Mouse (Mus musculus) ovary, postnatal 10 days (tissue): Measurements from ENCODE around the gene Cpa1.

ENCODE experiments used
- DNase-seq: peaks from one replicate; pipeline ENCODE4 v3.0.0; 2022; ENCODE audit warnings: low spot score

Cpa1 gene

GRCm38 (mm10) chr6:30620994-30621393, 18.0 kb upstream of the Cpa1 start:
- DNase-seq = no peak

- DNase-seq = no peak
Measured at GRCm38 (mm10) chr6:30621986-30622389, 17.0 kb upstream of the Cpa1 start.

- DNase-seq = no peak
Measured at GRCm38 (mm10) chr6:30624763-30625162, 14.3 kb upstream of the Cpa1 start.

- DNase-seq = no peak
Measured at GRCm38 (mm10) chr6:30628152-30628551, 10.9 kb upstream of the Cpa1 start.

- DNase-seq = no peak
Measured at GRCm38 (mm10) chr6:30629989-30630388, 9.0 kb upstream of the Cpa1 start.

GRCm38 (mm10) chr6:30635361-30635862, 3.6 kb upstream of the Cpa1 start:
- DNase-seq = no peak

- DNase-seq = no peak
Measured at GRCm38 (mm10) chr6:30636186-30636842, 2.7 kb upstream of the Cpa1 start.

GRCm38 (mm10) chr6:30643694-30644460, 4.9 kb downstream of the Cpa1 start:
- DNase-seq = no peak

GRCm38 (mm10) chr6:30644462-30644861, 5.4 kb downstream of the Cpa1 start:
- no peak for DNase-seq

- no peak for DNase-seq
Measured at GRCm38 (mm10) chr6:30645379-30645778, 6.4 kb downstream of the Cpa1 start.

GRCm38 (mm10) chr6:30649651-30650296, 10.8 kb downstream of the Cpa1 start:
- no peak for DNase-seq

GRCm38 (mm10) chr6:30652425-30653188, 13.6 kb downstream of the Cpa1 start:
- no peak for DNase-seq

GRCm38 (mm10) chr6:30653518-30653917, 14.5 kb downstream of the Cpa1 start:
- DNase-seq = no peak

GRCm38 (mm10) chr6:30654402-30654859, 15.4 kb downstream of the Cpa1 start:
- DNase-seq = no peak

GRCm38 (mm10) chr6:30654932-30655331, 15.9 kb downstream of the Cpa1 start:
- DNase-seq = no peak

- DNase-seq = no peak
Measured at GRCm38 (mm10) chr6:30657279-30657678, 18.3 kb downstream of the Cpa1 start.

- DNase-seq = no peak
Measured at GRCm38 (mm10) chr6:30658619-30659018, 19.6 kb downstream of the Cpa1 start.

GRCm38 (mm10) chr6:30664776-30665175, 25.8 kb downstream of the Cpa1 start:
- DNase-seq = no peak

- DNase-seq = no peak
Measured at GRCm38 (mm10) chr6:30665296-30665695, 26.3 kb downstream of the Cpa1 start.

GRCm38 (mm10) chr6:30666043-30666442, 27.0 kb downstream of the Cpa1 start:
- no peak for DNase-seq

- DNase-seq = no peak
Measured at GRCm38 (mm10) chr6:30667585-30667984, 28.6 kb downstream of the Cpa1 start.

- no peak for DNase-seq
Measured at GRCm38 (mm10) chr6:30671696-30672095, 32.7 kb downstream of the Cpa1 start.
